Mouse (Mus musculus): ENCODE results near the gene Zfand5. TPM values are rescaled to one million over a fixed set of nuclear protein-coding genes. Genes with fewer than 3 reads are reported as not detected.

The Zfand5 gene
- total RNA-seq, 1 experiment, result 54.5 TPM

- TF ChIP-seq HCFC1 (IDR thresholded peaks at IDR 0.05; ENCODE audit: borderline replicate concordance, insufficient read depth, low read length) (no peak), ZC3H11A (IDR thresholded peaks at IDR 0.05; ENCODE audit: borderline replicate concordance, low read depth, low read length) (no peak), ZNF384 (IDR thresholded peaks at IDR 0.05; ENCODE audit: low read depth, low read length) (no peak), CHD2 (IDR thresholded peaks at IDR 0.05; ENCODE audit: low read depth, low read length) (no peak), MAFK (IDR thresholded peaks at IDR 0.05; ENCODE audit: insufficient read depth, low read depth, low read length) (no peak)
- no peak overlapping the region for H3K27ac ChIP-seq (ENCODE audit: insufficient read depth, low read depth, low read length, poor library complexity, severe bottlenecking)
- in situ Hi-C loops (cut with MboI; ENCODE audit: low sequenced_read_pairs in 2 of 2, unreplicated experiment in 2 of 2), result no loop called here
- DNase-seq (ENCODE audit: low read depth, low spot score), result no peak
- H3K9ac ChIP-seq (ENCODE audit: insufficient read depth, low read depth, low read length, poor library complexity, severe bottlenecking), result no peak overlapping the region
- H3K4me1 ChIP-seq (ENCODE audit: control insufficient read depth in 2 of 2, insufficient read depth in 2 of 2, low read length in 2 of 2, poor library complexity in 1 of 2), result no peaks in the 10 kb centered on the region
- H3K9me3 ChIP-seq (ENCODE audit: control insufficient read depth, insufficient read depth, low read depth, low read length), result no peaks in the 10 kb centered on the region
- H3K4me3 ChIP-seq (ENCODE audit: insufficient read depth in 1 of 2, low read depth in 1 of 2, low read length in 2 of 2, poor library complexity in 1 of 2, severe bottlenecking in 1 of 2), result no peak overlapping the region
- no peaks in the 10 kb centered on the region for H3K36me3 ChIP-seq (ENCODE audit: control insufficient read depth, insufficient read depth, low read length, poor library complexity, severe bottlenecking)
Observed at GRCm38 (mm10) chr19:21255920-21256319, 16.2 kb upstream of the Zfand5 start.

- in situ Hi-C loops (cut with MboI; ENCODE audit: low sequenced_read_pairs in 2 of 2, unreplicated experiment in 2 of 2), result no loop called here
- H3K36me3 ChIP-seq (ENCODE audit: control insufficient read depth, insufficient read depth, low read length, poor library complexity, severe bottlenecking), result no peaks in the 10 kb centered on the region
- no peaks in the 10 kb centered on the region for H3K4me1 ChIP-seq (ENCODE audit: control insufficient read depth in 2 of 2, insufficient read depth in 2 of 2, low read length in 2 of 2, poor library complexity in 1 of 2)
- no peak overlapping the region for H3K4me3 ChIP-seq (ENCODE audit: insufficient read depth in 1 of 2, low read depth in 1 of 2, low read length in 2 of 2, poor library complexity in 1 of 2, severe bottlenecking in 1 of 2)
- H3K9me3 ChIP-seq (ENCODE audit: control insufficient read depth, insufficient read depth, low read depth, low read length), result no peaks in the 10 kb centered on the region
- TF ChIP-seq ZNF384 (IDR thresholded peaks at IDR 0.05; ENCODE audit: low read depth, low read length) (no peak), ZC3H11A (IDR thresholded peaks at IDR 0.05; ENCODE audit: borderline replicate concordance, low read depth, low read length) (no peak), MAFK (IDR thresholded peaks at IDR 0.05; ENCODE audit: insufficient read depth, low read depth, low read length) (no peak), HCFC1 (IDR thresholded peaks at IDR 0.05; ENCODE audit: borderline replicate concordance, insufficient read depth, low read length) (no peak), CHD2 (IDR thresholded peaks at IDR 0.05; ENCODE audit: low read depth, low read length) (no peak)
- no peak overlapping the region for H3K9ac ChIP-seq (ENCODE audit: insufficient read depth, low read depth, low read length, poor library complexity, severe bottlenecking)
- H3K27ac ChIP-seq (ENCODE audit: insufficient read depth, low read depth, low read length, poor library complexity, severe bottlenecking), result no peak overlapping the region
- no peak for DNase-seq (ENCODE audit: low read depth, low spot score)
Observed at GRCm38 (mm10) chr19:21259453-21259852, 12.6 kb upstream of the Zfand5 start.

- no peak overlapping the region for H3K27ac ChIP-seq (ENCODE audit: insufficient read depth, low read depth, low read length, poor library complexity, severe bottlenecking)
- in situ Hi-C loops (cut with MboI; ENCODE audit: low sequenced_read_pairs in 2 of 2, unreplicated experiment in 2 of 2), result no loop called here
- H3K4me3 ChIP-seq (ENCODE audit: insufficient read depth in 1 of 2, low read depth in 1 of 2, low read length in 2 of 2, poor library complexity in 1 of 2, severe bottlenecking in 1 of 2), result no peak overlapping the region
- H3K36me3 ChIP-seq (ENCODE audit: control insufficient read depth, insufficient read depth, low read length, poor library complexity, severe bottlenecking), result no peaks in the 10 kb centered on the region
- no peak for TF ChIP-seq HCFC1 (IDR thresholded peaks at IDR 0.05; ENCODE audit: borderline replicate concordance, insufficient read depth, low read length)
- TF ChIP-seq MAFK (IDR thresholded peaks at IDR 0.05; ENCODE audit: insufficient read depth, low read depth, low read length), result no peak
- no peak for TF ChIP-seq ZC3H11A (IDR thresholded peaks at IDR 0.05; ENCODE audit: borderline replicate concordance, low read depth, low read length)
- no peak for TF ChIP-seq CHD2 (IDR thresholded peaks at IDR 0.05; ENCODE audit: low read depth, low read length)
- no peak for TF ChIP-seq ZNF384 (IDR thresholded peaks at IDR 0.05; ENCODE audit: low read depth, low read length)
- no peaks in the 10 kb centered on the region for H3K9me3 ChIP-seq (ENCODE audit: control insufficient read depth, insufficient read depth, low read depth, low read length)
- no peak overlapping the region for H3K9ac ChIP-seq (ENCODE audit: insufficient read depth, low read depth, low read length, poor library complexity, severe bottlenecking)
- H3K4me1 ChIP-seq (ENCODE audit: control insufficient read depth in 2 of 2, insufficient read depth in 2 of 2, low read length in 2 of 2, poor library complexity in 1 of 2), result no peaks in the 10 kb centered on the region
- DNase-seq (ENCODE audit: low read depth, low spot score), result no peak
Observed at GRCm38 (mm10) chr19:21260280-21260679, 11.8 kb upstream of the Zfand5 start.

GRCm38 (mm10) chr19:21271186-21271585 is 892 bp upstream of the Zfand5 start:
- Histone ChIP-seq H3K9me3 (ENCODE audit: control insufficient read depth, insufficient read depth, low read depth, low read length) (no peaks in the 10 kb centered on the region), H3K9ac (ENCODE audit: insufficient read depth, low read depth, low read length, poor library complexity, severe bottlenecking) (peak overlapping the region; percentile 83), H3K36me3 (ENCODE audit: control insufficient read depth, insufficient read depth, low read length, poor library complexity, severe bottlenecking) (no peaks in the 10 kb centered on the region), H3K4me3 (ENCODE audit: insufficient read depth in 1 of 2, low read depth in 1 of 2, low read length in 2 of 2, poor library complexity in 1 of 2, severe bottlenecking in 1 of 2) (peak overlapping the region; percentile 82 to 83), H3K4me1 (ENCODE audit: control insufficient read depth in 2 of 2, insufficient read depth in 2 of 2, low read length in 2 of 2, poor library complexity in 1 of 2) (peaks cover 0 to 6% of the 10 kb centered on the region in 2 experiments; a peak in 1 of 4 replicates), H3K27ac (ENCODE audit: insufficient read depth, low read depth, low read length, poor library complexity, severe bottlenecking) (no peak overlapping the region)
- in situ Hi-C loops (cut with MboI; ENCODE audit: low sequenced_read_pairs in 2 of 2, unreplicated experiment in 2 of 2), result no loop called here
- DNase-seq (ENCODE audit: low read depth, low spot score), result no peak
- TF ChIP-seq HCFC1 (IDR thresholded peaks at IDR 0.05; ENCODE audit: borderline replicate concordance, insufficient read depth, low read length) (no peak), MAFK (IDR thresholded peaks at IDR 0.05; ENCODE audit: insufficient read depth, low read depth, low read length) (no peak), ZNF384 (IDR thresholded peaks at IDR 0.05; ENCODE audit: low read depth, low read length) (no peak), ZC3H11A (IDR thresholded peaks at IDR 0.05; ENCODE audit: borderline replicate concordance, low read depth, low read length) (no peak), CHD2 (IDR thresholded peaks at IDR 0.05; ENCODE audit: low read depth, low read length) (no peak)

Data from ES-E14 (cell line).